Mouse (Mus musculus) liver, postnatal 0 days (tissue): ENCODE data around the gene Ankrd44. TPM values are rescaled to one million over a fixed set of nuclear protein-coding genes. Genes with fewer than 3 reads are reported as not detected.

Source experiments
- ATAC-seq: fragments of 200-750 bp; cut with Nextera tagmentation; 2 replicates; pipeline ENCODE4 v1.8.0; 2017; ENCODE audit warnings: mild to moderate bottlenecking, moderate library complexity
- DNase-seq: peaks from one replicate; pipeline ENCODE4 v3.0.0-alpha.2; 2016
- H3K27ac ChIP-seq: fragments of 300-500 bp; sonication (generic); 2 replicates; pipeline ENCODE4 v1.5.1; 2014; ENCODE audit warnings: antibody characterized with exemption, moderate library complexity, mild to moderate bottlenecking, low read depth
- H3K27me3 ChIP-seq: fragments of 300-500 bp; sonication (generic); 2 replicates; pipeline ENCODE4 v1.6.1; 2014; ENCODE audit warnings: low read length, control low read depth, mixed read lengths; ENCODE audit not compliant: insufficient read depth
- H3K36me3 ChIP-seq: fragments of 300-500 bp; sonication (generic); replicated peaks from 2 replicates; pipeline ENCODE4 v1.6.1; 2014; ENCODE audit warnings: mild to moderate bottlenecking, control low read depth, low read length, moderate library complexity, mixed read lengths; ENCODE audit not compliant: insufficient read depth
- H3K4me1 ChIP-seq: fragments of 300-500 bp; sonication (generic); 2 replicates; pipeline ENCODE4 v1.6.1; 2014; ENCODE audit warnings: antibody characterized with exemption, mild to moderate bottlenecking, control low read depth; ENCODE audit not compliant: insufficient read depth
- H3K4me2 ChIP-seq: fragments of 300-500 bp; sonication (generic); 2 replicates; pipeline ENCODE4 v1.6.1; 2014; ENCODE audit warnings: low read depth, mild to moderate bottlenecking, low read length, moderate library complexity, mixed read lengths
- H3K4me3 ChIP-seq: fragments of 300-500 bp; sonication (generic); 2 replicates; pipeline ENCODE4 v1.5.1; 2014; ENCODE audit warnings: low read depth, low read length
- H3K9ac ChIP-seq: fragments of 300-500 bp; sonication (generic); replicated peaks from 2 replicates; pipeline ENCODE4 v1.6.1; 2014; ENCODE audit warnings: mild to moderate bottlenecking, moderate library complexity
- H3K9me3 ChIP-seq: fragments of 300-500 bp; sonication (generic); 2 replicates; pipeline ENCODE4 v1.6.1; 2016; ENCODE audit warnings: mild to moderate bottlenecking, control low read depth, low read length, mixed read lengths
- CTCF ChIP-seq: sonication (generic); IDR thresholded peaks from 2 replicates; pipeline ENCODE4 v1.5.1; 2016; ENCODE audit warnings: antibody characterized with exemption, low read depth
- EP300 ChIP-seq: IDR thresholded peaks from 2 replicates; pipeline ENCODE4 v1.6.1; 2016; ENCODE audit warnings: antibody characterized with exemption, low read depth, mild to moderate bottlenecking
- WGBS: fragments of 180-500 bp; shearing (Covaris S2); extraction: QIAGEN DNeasy Blood & Tissue Kit; methylation state at CpG from one replicate; pipeline ENCODE4 v1.1.7; 2014; ENCODE audit not compliant: insufficient replicate concordance; 5-methylcytosine and 5-hydroxymethylcytosine counted together
- polyA plus RNA-seq: library from polyadenylated mRNA; unstranded; fragments of >200 nt; fragmentation: Nextera tagmentation; extraction: Ambion mirVana; gene quantifications from 2 replicates; pipeline ENCODE4 v1.2.1, GENCODE M21; 2015

Ankrd44 gene
- polyA plus RNA-seq, 1 experiment from 2014 or later, result 4.7 TPM

GRCm38 (mm10) chr1:54826426-54826986, 99.7 kb downstream of the Ankrd44 start:
- Histone ChIP-seq H3K27me3 (no peaks in the 10 kb centered on the region), H3K36me3 (peaks cover 8% of the 10 kb centered on the region; the same call in 1 of the 2 replicates), H3K4me3 (no peak overlapping the region), H3K4me2 (no peak overlapping the region), H3K4me1 (peaks cover 6% of the 10 kb centered on the region; the same call in 1 of the 2 replicates), H3K9me3 (no peaks in the 10 kb centered on the region), H3K9ac (no peak overlapping the region), H3K27ac (no peak overlapping the region)
- ATAC-seq (peak; percentile 89), DNase-seq (peak; percentile 86)
- WGBS, result 49% methylated on average over 4 of the region's 4 CpGs
- TF ChIP-seq CTCF, result no peak
- no peak for TF ChIP-seq EP300

DNA sequence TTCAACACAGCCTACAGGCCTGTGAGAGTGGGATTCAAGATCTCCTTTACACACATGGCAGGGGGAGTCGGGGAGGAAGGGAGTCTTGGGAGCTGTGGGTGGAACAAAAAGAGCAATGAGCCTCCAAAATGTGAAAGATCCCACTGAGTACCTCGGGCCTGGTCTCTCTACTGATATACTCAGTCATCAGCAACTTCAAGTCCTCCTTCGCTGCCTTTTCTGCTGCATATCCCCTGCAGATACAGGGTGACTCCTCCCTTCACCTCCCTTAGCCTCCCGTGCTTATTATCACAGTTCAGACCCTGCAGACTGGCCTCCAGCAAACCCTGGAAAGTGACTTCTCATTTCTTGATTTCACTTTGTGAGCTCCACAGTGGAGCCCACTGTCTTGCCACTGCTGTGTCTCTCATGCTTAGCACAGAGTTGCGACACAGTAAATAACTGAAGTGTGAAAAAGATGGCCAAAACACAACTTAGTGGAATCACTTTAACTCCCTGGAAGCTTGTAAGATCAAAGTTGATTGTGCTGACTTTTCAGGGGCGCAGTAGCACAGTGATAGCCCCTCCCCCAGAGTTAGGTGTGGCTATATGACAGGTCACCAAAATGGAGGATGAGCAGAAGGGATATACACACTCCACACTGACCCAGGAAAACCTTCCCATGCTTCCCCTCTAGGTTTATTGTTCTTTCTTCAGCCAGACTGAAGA, 100.3 kb downstream of the Ankrd44 start:
- TF ChIP-seq EP300, result no peak
- TF ChIP-seq CTCF, result no peak
- Histone ChIP-seq H3K4me1 (peaks cover 6% of the 10 kb centered on the region; the same call in 1 of the 2 replicates), H3K27me3 (no peaks in the 10 kb centered on the region), H3K4me3 (no peak overlapping the region), H3K36me3 (peaks cover 8% of the 10 kb centered on the region; the same call in 1 of the 2 replicates), H3K4me2 (no peak overlapping the region), H3K9ac (no peak overlapping the region), H3K27ac (no peak overlapping the region), H3K9me3 (no peaks in the 10 kb centered on the region)
- 54% methylated on average over 6 of the region's 6 CpGs for WGBS
- no peak for DNase-seq
- peak; percentile 14; the same call in 1 of the 2 replicates for ATAC-seq

GRCm38 (mm10) chr1:54824106-54824808, 101.9 kb downstream of the Ankrd44 start:
- no peak overlapping the region for H3K4me2 ChIP-seq
- no peaks in the 10 kb centered on the region for H3K9me3 ChIP-seq
- 69% methylated on average over 14 of the region's 14 CpGs for WGBS
- no peak overlapping the region for H3K4me3 ChIP-seq
- H3K27me3 ChIP-seq, result no peaks in the 10 kb centered on the region
- no peak overlapping the region for H3K27ac ChIP-seq
- TF ChIP-seq EP300, result no peak
- TF ChIP-seq CTCF, result no peak
- ATAC-seq (no peak), DNase-seq (no peak)
- peaks cover 6% of the 10 kb centered on the region; the same call in 1 of the 2 replicates for H3K4me1 ChIP-seq
- peaks cover 8% of the 10 kb centered on the region; the same call in 1 of the 2 replicates for H3K36me3 ChIP-seq
- no peak overlapping the region for H3K9ac ChIP-seq

GRCm38 (mm10) chr1:54821797-54822196, 104.4 kb downstream of the Ankrd44 start:
- DNase-seq (no peak), ATAC-seq (no peak)
- H3K9me3 ChIP-seq, result no peaks in the 10 kb centered on the region
- H3K4me1 ChIP-seq, result peaks cover 6% of the 10 kb centered on the region; the same call in 1 of the 2 replicates
- WGBS, result 94% methylated on average over 1 of the region's 1 CpGs
- H3K27ac ChIP-seq, result no peak overlapping the region
- peaks cover 5% of the 10 kb centered on the region; the same call in 1 of the 2 replicates for H3K36me3 ChIP-seq
- no peak for TF ChIP-seq CTCF
- no peak for TF ChIP-seq EP300
- H3K9ac ChIP-seq, result no peak overlapping the region
- no peak overlapping the region for H3K4me3 ChIP-seq
- H3K27me3 ChIP-seq, result no peaks in the 10 kb centered on the region
- H3K4me2 ChIP-seq, result no peak overlapping the region

DNA sequence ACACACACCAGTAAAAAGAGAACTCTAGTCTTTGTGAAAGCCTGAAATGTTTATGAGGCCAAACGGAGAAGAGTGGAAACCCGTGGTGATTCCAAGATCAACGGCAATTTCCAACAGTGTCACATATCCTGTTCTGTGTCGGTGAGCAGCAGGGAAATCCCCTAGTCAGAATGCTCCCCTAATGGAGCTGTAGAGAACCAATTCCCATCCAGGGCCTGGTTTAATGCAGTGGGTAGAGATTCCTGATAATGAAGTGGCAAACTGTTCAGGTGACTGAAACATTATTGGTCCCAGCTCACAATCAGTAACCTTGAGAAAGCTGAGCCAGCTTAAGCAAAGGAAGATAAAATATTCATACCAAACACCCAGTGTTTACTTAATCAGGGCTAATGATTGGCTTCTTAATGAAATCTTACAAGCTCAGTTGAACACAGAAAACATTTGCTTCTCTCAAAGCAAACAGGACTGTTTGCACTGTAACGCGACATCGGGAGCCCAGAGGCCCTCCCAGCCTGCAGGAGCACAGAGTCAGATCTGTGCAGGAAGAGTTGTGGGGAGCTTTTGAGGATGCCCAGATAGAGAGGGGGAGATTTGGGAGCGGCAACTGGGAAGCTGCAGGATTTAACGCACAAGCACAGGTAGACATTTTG, 110.9 kb downstream of the Ankrd44 start:
- H3K9ac ChIP-seq, result no peak overlapping the region
- ATAC-seq (peak; percentile 55; the same call in 1 of the 2 replicates), DNase-seq (no peak)
- H3K9me3 ChIP-seq, result no peaks in the 10 kb centered on the region
- H3K36me3 ChIP-seq, result no peaks in the 10 kb centered on the region
- no peak overlapping the region for H3K4me2 ChIP-seq
- peaks cover 8% of the 10 kb centered on the region for H3K4me1 ChIP-seq
- WGBS, result 55% methylated on average over 9 of the region's 9 CpGs
- TF ChIP-seq CTCF (no peak), EP300 (no peak)
- H3K27ac ChIP-seq, result no peak overlapping the region
- no peaks in the 10 kb centered on the region for H3K27me3 ChIP-seq
- H3K4me3 ChIP-seq, result no peak overlapping the region
